Comparison of ENCODE assay signal across 1 mouse cellular context in the genomic region with DNA sequence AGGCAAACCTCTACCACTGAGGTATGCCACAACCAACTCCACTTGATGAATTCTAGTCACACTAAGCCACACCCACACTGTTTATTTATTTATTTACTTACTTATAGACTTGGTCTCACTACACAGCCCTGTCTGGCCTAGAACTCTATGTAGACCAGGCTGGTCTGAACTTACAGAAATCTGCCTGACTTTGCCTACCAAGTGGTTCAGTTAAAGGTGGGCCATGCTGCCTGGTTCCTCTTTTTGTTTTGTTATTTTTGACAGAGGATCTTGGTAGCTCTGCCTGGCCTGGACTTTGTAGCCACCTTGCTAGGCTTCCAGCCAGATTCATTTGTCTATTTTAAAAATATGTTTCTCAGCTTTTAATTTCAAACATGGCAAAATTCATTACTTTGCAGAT.
TF ChIP-seq lines count a peak whose summit lies in the region.

No protein-coding gene starts in this region.

TF ChIP-seq in CH12.LX, 34 proteins besides CTCF, POLR2A, EP300 and RAD21 (continued from another document):
- TF ChIP-seq E2F4 (IDR thresholded peaks at IDR 0.05; ENCODE audit: insufficient replicate concordance, low read depth, low read length) (no peak), TCF12 (IDR thresholded peaks at IDR 0.05; ENCODE audit: low read depth, low read length) (no peak), ETS1 (conservative IDR thresholded peaks at IDR 0.05; ENCODE audit: low read depth, low read length) (no peak), IRF4 (IDR thresholded peaks at IDR 0.05; ENCODE audit: low read depth, low read length) (no peak), RCOR1 (conservative IDR thresholded peaks at IDR 0.05; ENCODE audit: low read depth, low read length) (no peak), USF2 (conservative IDR thresholded peaks at IDR 0.05; ENCODE audit: low read depth, low read length) (no peak), POLR2AphosphoS2 (IDR thresholded peaks at IDR 0.05; ENCODE audit: low read depth, low read length) (no peak), JUN (IDR thresholded peaks at IDR 0.05; ENCODE audit: insufficient read depth, low read depth, low read length) (no peak), NRF1 (IDR thresholded peaks at IDR 0.05; ENCODE audit: low read depth, low read length) (no peak), MYC (IDR thresholded peaks at IDR 0.05; ENCODE audit: low read depth, low read length) (no peak)
